In the genomic region with DNA sequence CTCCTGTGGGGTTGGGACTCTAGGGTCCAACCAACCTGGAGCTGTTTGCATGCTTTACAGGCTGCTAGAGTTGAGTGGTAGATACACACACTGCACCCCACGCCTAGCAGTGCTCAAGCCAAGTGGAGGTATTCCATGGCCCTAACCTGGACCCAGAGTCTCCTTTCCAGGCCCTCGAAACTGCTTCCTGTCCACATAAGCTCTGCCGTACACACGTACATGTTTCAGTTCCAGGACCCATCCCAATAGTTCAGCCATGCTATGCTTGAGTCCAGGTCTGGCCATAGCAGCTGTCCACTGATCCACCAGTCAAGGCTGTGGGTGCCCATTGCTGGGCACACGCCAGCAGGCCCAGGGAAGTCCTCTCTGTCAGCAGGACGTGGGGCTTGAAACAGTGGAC, we compare ENCODE assay signal across 8 mouse cellular contexts. TPM values are rescaled to one million over a fixed set of nuclear protein-coding genes. Genes with fewer than 3 reads are reported as not detected.
DNase-seq lines count a peak whose midpoint lies in the region; ATAC-seq and TF ChIP-seq lines count a peak whose summit lies in the region.

No protein-coding gene starts in this region.

- no peaks in the 10 kb centered on the region for H3K36me3 ChIP-seq in heart, adult 2 months (ENCODE audit: control insufficient read depth, insufficient read depth, low read length)
- H3K36me3 ChIP-seq in limb, embryonic 13.5 days, result peaks cover 11% of the 10 kb centered on the region; the same call in 1 of the 2 replicates
- H3K36me3 ChIP-seq in stomach, embryonic 14.5 days (ENCODE audit: control insufficient read depth, insufficient read depth, low read length), result peaks cover 2% of the 10 kb centered on the region; the same call in 1 of the 2 replicates

- 58% methylated on average over 6 of the region's 6 CpGs for WGBS in heart, adult 2 months
- 69% methylated on average over 6 of the region's 6 CpGs for WGBS in limb, embryonic 13.5 days
- 56% methylated on average over 6 of the region's 6 CpGs for WGBS in stomach, embryonic 14.5 days

- peaks cover 5% of the 10 kb centered on the region; the same call in 1 of the 2 replicates for H3K79me2 ChIP-seq in heart, adult 2 months (replicated peaks; ENCODE audit: control insufficient read depth, insufficient read depth, low read length)

- no peak for TF ChIP-seq POLR2A in heart, adult 2 months (IDR thresholded peaks at IDR 0.05; ENCODE audit: insufficient read depth, low read depth, low read length)

- H3K4me1 ChIP-seq in heart, adult 2 months (ENCODE audit: control insufficient read depth, insufficient read depth, low read length), result peaks cover 27% of the 10 kb centered on the region
- peaks cover 62% of the 10 kb centered on the region for H3K4me1 ChIP-seq in limb, embryonic 13.5 days
- peaks cover 37% of the 10 kb centered on the region; the same call in 1 of the 2 replicates for H3K4me1 ChIP-seq in stomach, embryonic 14.5 days (ENCODE audit: control insufficient read depth, insufficient read depth, low read length)

- peak in 1 of 2 experiments; percentile 24 for DNase-seq in heart, adult 2 months
- DNase-seq in heart, postnatal 25 days (ENCODE audit: low spot score), result no peak
- peak; percentile 21 for DNase-seq in thymus, postnatal 4 days
- DNase-seq in thymus, adult 18-20 months, result no peak
- no peak for DNase-seq in right cerebral cortex, postnatal 4 days
- no peak for DNase-seq in embryo, embryonic 9.5 days (ENCODE audit: extremely low spot score)

- H3K4me3 ChIP-seq in heart, adult 2 months, result peak overlapping the region; percentile 84; the same call in 1 of the 2 replicates
- peak overlapping the region; percentile 79 for H3K4me3 ChIP-seq in limb, embryonic 13.5 days
- H3K4me3 ChIP-seq in stomach, embryonic 14.5 days (ENCODE audit: low read depth, low read length), result peak overlapping the region; percentile 76

- TF ChIP-seq CTCF in heart, adult 2 months (IDR thresholded peaks at IDR 0.05), result no peak

- H3K27me3 ChIP-seq in heart, adult 2 months (ENCODE audit: control insufficient read depth, insufficient read depth, low read length), result no peaks in the 10 kb centered on the region
- H3K27me3 ChIP-seq in limb, embryonic 13.5 days, result peaks cover 9% of the 10 kb centered on the region; the same call in 1 of the 2 replicates
- no peaks in the 10 kb centered on the region for H3K27me3 ChIP-seq in stomach, embryonic 14.5 days (ENCODE audit: control insufficient read depth, insufficient read depth, low read length)

- ATAC-seq in limb, embryonic 13.5 days (ENCODE audit: low FRiP score, low read depth), result no peak
- ATAC-seq in stomach, embryonic 14.5 days (ENCODE audit: insufficient number of reproducible peaks, insufficient read depth, low FRiP score, low read depth), result no peak

- no peak for TF ChIP-seq EP300 in heart, adult 2 months (IDR thresholded peaks at IDR 0.05; ENCODE audit: insufficient read depth, low read depth, low read length)

- intact Hi-C loops in heart, adult 2 months (cut with DNase I), result loop anchor here (10.0 kb wide), 1 partner anchor 295 kb away; the partner anchor contains the start of gene Kansl3
- intact Hi-C loops in heart, postnatal 25 days (cut with DNase I), result no loop called here

- no peak overlapping the region for H3K27ac ChIP-seq in heart, adult 2 months
- H3K27ac ChIP-seq in limb, embryonic 13.5 days, result no peak overlapping the region
- no peak overlapping the region for H3K27ac ChIP-seq in stomach, embryonic 14.5 days (ENCODE audit: low read length)

- H3K9ac ChIP-seq in heart, adult 2 months (ENCODE audit: low read depth, low read length), result no peak overlapping the region
- H3K9ac ChIP-seq in limb, embryonic 13.5 days, result peak overlapping the region; percentile 87
- H3K9ac ChIP-seq in stomach, embryonic 14.5 days (replicated peaks; ENCODE audit: low read depth, low read length), result peak overlapping the region; percentile 79; the same call in 1 of the 2 replicates

- no peaks in the 10 kb centered on the region for H3K9me3 ChIP-seq in limb, embryonic 13.5 days
- H3K9me3 ChIP-seq in stomach, embryonic 14.5 days (ENCODE audit: control insufficient read depth, low read depth, low read length), result no peaks in the 10 kb centered on the region

- peak overlapping the region; percentile 99 for H3K4me2 ChIP-seq in limb, embryonic 13.5 days (replicated peaks)
- peak overlapping the region; percentile 91 for H3K4me2 ChIP-seq in stomach, embryonic 14.5 days (replicated peaks; ENCODE audit: low read depth, low read length)

RNA-seq across cellular contexts. Expression of gene Hs6st1, which starts 2.0 kb away (rescaled TPM):
- total RNA-seq in heart, adult 2 months (2021), result 10 to 100 TPM; 22.8 to 23.0 TPM
- 25.3 and 28.9 TPM in 2 replicates for polyA plus RNA-seq in heart, adult 2 months (2012; rRNA removed)
- 10 to 100 TPM; 23.0 to 23.1 TPM for total RNA-seq in heart, postnatal 25 days (2021)
- polyA plus RNA-seq in limb, embryonic 13.5 days (2015; fragmentation: Nextera tagmentation; extraction: Ambion mirVana), result 5.0 and 5.7 TPM in 2 replicates
- polyA plus RNA-seq in stomach, embryonic 14.5 days (2014; fragmentation: Nextera tagmentation; extraction: Ambion mirVana), result 8.0 and 8.5 TPM in 2 replicates
